Mouse (Mus musculus) hindbrain, embryonic 10.5 days (tissue): ENCODE results near the gene Fcgrt. TPM values are rescaled to one million over a fixed set of nuclear protein-coding genes. Genes with fewer than 3 reads are reported as not detected.

Source experiments
- DNase-seq: peaks from one replicate; pipeline ENCODE4 v3.0.0-alpha.2; 2017; ENCODE audit warnings: low spot score
- H3K27ac ChIP-seq: fragments of 300-500 bp; sonication (generic); 2 replicates; pipeline ENCODE4 v1.5.1; 2016; ENCODE audit warnings: mild to moderate bottlenecking, moderate library complexity
- H3K27me3 ChIP-seq: fragments of 300-500 bp; sonication (generic); 2 replicates; pipeline ENCODE4 v1.6.1; 2016; ENCODE audit warnings: mild to moderate bottlenecking; ENCODE audit not compliant: poor library complexity, insufficient read depth, severe bottlenecking
- H3K36me3 ChIP-seq: fragments of 300-500 bp; sonication (generic); 2 replicates; pipeline ENCODE4 v1.6.1; 2016; ENCODE audit warnings: mild to moderate bottlenecking, moderate library complexity
- H3K4me1 ChIP-seq: fragments of 300-500 bp; sonication (generic); replicated peaks from 2 replicates; pipeline ENCODE4 v1.6.1; 2016; ENCODE audit warnings: mild to moderate bottlenecking
- H3K4me3 ChIP-seq: fragments of 300-500 bp; sonication (generic); 2 replicates; pipeline ENCODE4 v1.5.1; 2016; ENCODE audit warnings: mild to moderate bottlenecking, moderate library complexity
- H3K9me3 ChIP-seq: fragments of 300-500 bp; sonication (generic); 2 replicates; pipeline ENCODE4 v1.6.1; 2016; ENCODE audit warnings: mild to moderate bottlenecking, moderate library complexity
- WGBS: fragments of 180-500 bp; shearing (Covaris S2); methylation state at CpG from one replicate; pipeline ENCODE4 v1.1.7; 2016; 5-methylcytosine and 5-hydroxymethylcytosine counted together
- polyA plus RNA-seq: library from polyadenylated mRNA; unstranded; fragments of >200 nt; fragmentation: Nextera tagmentation; extraction: Ambion mirVana; gene quantifications from 2 replicates; pipeline ENCODE4 v1.2.1, GENCODE M21; 2016

The Fcgrt gene
- polyA plus RNA-seq, 1 experiment from 2014 or later, result 13.1 TPM

- no peak for DNase-seq
- Histone ChIP-seq H3K27me3 (no peaks in the 10 kb centered on the region), H3K4me1 (peaks cover 12% of the 10 kb centered on the region; the same call in 1 of the 2 replicates), H3K36me3 (peaks cover 60% of the 10 kb centered on the region), H3K27ac (no peak overlapping the region), H3K9me3 (peaks cover 4% of the 10 kb centered on the region; the same call in 1 of the 2 replicates), H3K4me3 (no peak overlapping the region)
- 87% methylated on average over 22 of the region's 22 CpGs for WGBS
Observed at GRCm38 (mm10) chr7:45083300-45083890, 20.3 kb downstream of the Fcgrt start.

DNA sequence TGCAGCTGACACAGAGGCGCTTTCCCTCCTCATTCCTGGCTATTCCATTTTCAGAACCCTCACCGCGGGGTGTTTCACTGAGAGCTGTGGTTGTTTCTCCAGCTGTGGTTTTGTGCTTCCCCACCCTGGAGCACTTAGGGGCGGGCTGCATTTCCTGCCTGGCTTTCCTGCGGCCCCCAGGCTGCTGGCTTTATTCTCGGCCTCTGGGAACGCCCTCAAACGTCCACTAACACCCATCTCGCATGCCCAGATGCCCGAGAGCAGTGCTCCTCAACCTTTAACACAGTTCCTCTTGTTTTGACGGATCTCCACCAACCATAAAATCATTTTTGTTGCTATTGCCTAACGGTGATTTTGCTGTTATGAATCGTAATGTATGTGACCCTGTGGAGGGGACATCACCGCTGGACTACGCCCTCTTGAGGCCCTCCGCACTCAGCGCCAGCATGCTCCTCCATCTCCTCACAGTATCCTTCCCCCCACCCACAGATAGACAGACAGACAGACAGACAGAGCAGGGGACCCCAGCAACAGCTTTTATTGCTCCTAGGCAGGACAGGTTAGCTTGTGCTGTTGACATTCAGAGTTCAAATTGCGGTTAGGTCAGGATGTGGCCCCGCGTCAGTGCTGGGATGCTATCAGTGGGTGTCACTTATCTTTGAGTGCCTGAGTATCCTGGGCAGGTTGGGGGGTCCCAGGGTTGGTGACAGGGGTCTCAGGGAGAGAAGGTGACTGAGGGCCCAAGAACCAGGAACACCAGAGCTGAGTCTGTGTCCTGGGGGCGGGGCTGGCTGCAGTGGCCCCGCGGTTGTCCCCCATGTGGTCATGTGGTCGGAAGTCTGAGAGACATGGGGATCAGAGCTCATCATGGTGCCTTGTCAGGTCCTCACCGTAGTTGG lies 21.0 kb downstream of the Fcgrt start:
- Histone ChIP-seq H3K27ac (no peak overlapping the region), H3K9me3 (peaks cover 4% of the 10 kb centered on the region; the same call in 1 of the 2 replicates), H3K4me1 (peaks cover 12% of the 10 kb centered on the region; the same call in 1 of the 2 replicates), H3K36me3 (peaks cover 56% of the 10 kb centered on the region), H3K4me3 (0 out of 2 replicates have a peak overlapping the region, but pooled peaks have one; percentile 18), H3K27me3 (no peaks in the 10 kb centered on the region)
- 68% methylated on average over 25 of the region's 25 CpGs for WGBS
- no peak for DNase-seq

DNA sequence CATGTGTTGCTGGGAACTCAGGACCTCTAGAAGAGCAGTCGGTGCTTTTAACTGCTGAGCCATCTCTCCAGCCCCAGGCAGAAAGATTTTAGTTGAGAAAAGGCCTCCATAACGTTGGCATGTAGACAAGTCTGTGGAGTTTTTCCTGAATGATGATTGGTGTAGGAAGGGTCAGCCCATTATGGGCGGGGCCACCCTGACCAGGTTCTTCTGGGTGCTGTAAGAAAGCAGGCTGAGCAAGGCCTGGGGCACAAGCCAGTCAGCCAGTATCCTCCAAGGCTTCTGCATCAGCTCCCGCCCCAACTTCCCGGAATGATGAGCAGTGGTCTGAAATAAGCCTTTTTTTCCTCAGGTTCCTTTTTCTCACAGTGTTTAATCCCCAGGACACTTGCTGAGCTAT lies 22.6 kb downstream of the Fcgrt start:
- H3K27me3 ChIP-seq, result no peaks in the 10 kb centered on the region
- no peak overlapping the region for H3K4me3 ChIP-seq
- peaks cover 2% of the 10 kb centered on the region; the same call in 1 of the 2 replicates for H3K9me3 ChIP-seq
- H3K27ac ChIP-seq, result no peak overlapping the region
- no peak for DNase-seq
- peaks cover 56% of the 10 kb centered on the region for H3K36me3 ChIP-seq
- H3K4me1 ChIP-seq, result peaks cover 12% of the 10 kb centered on the region; the same call in 1 of the 2 replicates
- 45% methylated on average over 5 of the region's 5 CpGs for WGBS

DNA sequence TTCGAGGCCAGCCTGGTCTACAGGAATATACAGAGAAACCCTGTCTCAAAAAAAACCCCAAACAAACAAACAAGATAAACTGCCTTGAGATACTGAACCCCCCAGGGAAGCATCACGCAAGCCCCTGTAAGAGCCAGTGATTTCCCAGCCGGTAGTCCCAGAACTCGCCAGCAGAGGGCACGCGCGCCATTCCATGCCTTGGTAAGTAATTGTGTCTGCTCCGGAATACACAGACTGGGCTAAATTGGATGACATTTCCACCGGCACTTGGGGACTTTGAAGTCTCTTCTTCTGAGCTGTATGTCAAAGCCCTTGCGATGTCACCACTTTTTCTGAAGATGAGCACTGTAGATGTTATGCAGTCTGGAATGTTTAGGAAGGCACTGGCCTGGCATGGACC lies 23.8 kb downstream of the Fcgrt start:
- DNase-seq, result peak; percentile 90
- 1% methylated on average over 10 of the region's 10 CpGs for WGBS
- Histone ChIP-seq H3K36me3 (peaks cover 57% of the 10 kb centered on the region), H3K4me1 (peaks cover 12% of the 10 kb centered on the region; the same call in 1 of the 2 replicates), H3K4me3 (no peak overlapping the region), H3K9me3 (no peaks in the 10 kb centered on the region), H3K27ac (no peak overlapping the region), H3K27me3 (no peaks in the 10 kb centered on the region)

GRCm38 (mm10) chr7:45078513-45078912 lies 25.1 kb downstream of the Fcgrt start:
- Histone ChIP-seq H3K4me3 (no peak overlapping the region), H3K36me3 (peaks cover 58% of the 10 kb centered on the region)
- WGBS, result 41% methylated on average over 9 of the region's 9 CpGs

DNA sequence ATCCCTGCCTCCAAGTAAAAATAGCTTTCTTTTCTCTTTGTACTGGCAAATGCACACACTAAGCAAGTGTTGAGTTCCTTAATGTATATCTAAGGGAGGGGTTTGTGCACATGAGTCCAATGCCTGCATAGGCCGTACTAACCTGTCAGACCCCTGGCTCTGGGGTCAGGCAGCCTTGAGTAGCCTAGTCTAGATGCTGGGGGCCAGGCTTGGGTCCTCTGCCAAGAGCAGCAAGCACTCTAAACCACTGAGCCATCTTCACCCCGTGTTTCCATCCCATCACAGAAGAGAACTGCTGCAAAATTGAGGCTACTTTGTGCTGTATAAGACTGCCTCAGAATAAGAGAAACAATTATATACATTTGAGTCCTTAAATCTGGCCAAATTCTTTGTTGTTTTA lies 25.8 kb downstream of the Fcgrt start:
- no peaks in the 10 kb centered on the region for H3K27me3 ChIP-seq
- H3K9me3 ChIP-seq, result no peaks in the 10 kb centered on the region
- H3K36me3 ChIP-seq, result peaks cover 54% of the 10 kb centered on the region
- no peak overlapping the region for H3K27ac ChIP-seq
- peaks cover 7% of the 10 kb centered on the region; the same call in 1 of the 2 replicates for H3K4me1 ChIP-seq
- 93% methylated on average over 2 of the region's 2 CpGs for WGBS
- H3K4me3 ChIP-seq, result no peak overlapping the region
- DNase-seq, result no peak

More at GRCm38 (mm10) chr7:45078513-45078912, 25.1 kb downstream of the Fcgrt start:
- H3K4me1 ChIP-seq, result peaks cover 12% of the 10 kb centered on the region; the same call in 1 of the 2 replicates
- peak; percentile 74 for DNase-seq
- no peaks in the 10 kb centered on the region for H3K27me3 ChIP-seq
- no peaks in the 10 kb centered on the region for H3K9me3 ChIP-seq
- no peak overlapping the region for H3K27ac ChIP-seq

- 89% methylated on average over 14 of the region's 14 CpGs for WGBS
- H3K36me3 ChIP-seq, result peaks cover 49% of the 10 kb centered on the region
Observed at GRCm38 (mm10) chr7:45077322-45077721, 26.3 kb downstream of the Fcgrt start.

DNA sequence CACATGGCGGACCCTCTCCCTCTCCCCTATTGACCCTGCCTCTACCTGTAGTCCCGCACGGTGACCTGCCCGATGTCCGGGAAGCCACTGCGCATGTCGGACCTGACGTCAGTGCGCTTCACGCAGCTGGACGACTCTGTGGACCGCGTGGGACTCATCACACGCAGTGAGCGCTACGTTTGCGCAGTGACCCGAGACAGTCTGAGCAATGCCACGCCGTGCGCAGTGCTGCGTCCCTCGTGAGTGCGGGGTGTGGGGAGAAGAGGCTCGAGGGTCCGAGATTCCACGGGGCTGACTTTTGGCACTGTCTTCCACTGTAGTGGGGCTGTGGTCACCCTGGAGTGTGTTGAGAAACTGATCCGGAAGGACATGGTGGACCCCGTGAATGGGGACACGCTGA lies 27.1 kb downstream of the Fcgrt start:
- Histone ChIP-seq H3K27ac (no peak overlapping the region), H3K27me3 (no peaks in the 10 kb centered on the region), H3K4me1 (0 out of 2 replicates have a peak, but pooled peaks cover 4% of the 10 kb centered on the region), H3K4me3 (no peak overlapping the region), H3K36me3 (peaks cover 52% of the 10 kb centered on the region), H3K9me3 (no peaks in the 10 kb centered on the region)
- 90% methylated on average over 30 of the region's 30 CpGs for WGBS
- DNase-seq, result no peak

More at GRCm38 (mm10) chr7:45077322-45077721, 26.3 kb downstream of the Fcgrt start:
- Histone ChIP-seq H3K4me1 (0 out of 2 replicates have a peak, but pooled peaks cover 4% of the 10 kb centered on the region), H3K9me3 (no peaks in the 10 kb centered on the region), H3K27me3 (no peaks in the 10 kb centered on the region), H3K4me3 (no peak overlapping the region), H3K27ac (no peak overlapping the region)
- DNase-seq, result no peak

- 90% methylated on average over 4 of the region's 4 CpGs for WGBS
- DNase-seq, result no peak
- no peak overlapping the region for H3K4me3 ChIP-seq
- 0 out of 2 replicates have a peak, but pooled peaks cover 4% of the 10 kb centered on the region for H3K4me1 ChIP-seq
- no peaks in the 10 kb centered on the region for H3K27me3 ChIP-seq
- H3K36me3 ChIP-seq, result peaks cover 52% of the 10 kb centered on the region
- H3K9me3 ChIP-seq, result no peaks in the 10 kb centered on the region
- no peak overlapping the region for H3K27ac ChIP-seq
Observed at GRCm38 (mm10) chr7:45075405-45075804, 28.2 kb downstream of the Fcgrt start.

GRCm38 (mm10) chr7:45073949-45074348 lies 29.7 kb downstream of the Fcgrt start:
- Histone ChIP-seq H3K27ac (no peak overlapping the region), H3K4me1 (no peaks in the 10 kb centered on the region), H3K36me3 (peaks cover 52% of the 10 kb centered on the region), H3K9me3 (no peaks in the 10 kb centered on the region), H3K27me3 (no peaks in the 10 kb centered on the region), H3K4me3 (no peak overlapping the region)
- DNase-seq, result no peak
- 88% methylated on average over 12 of the region's 12 CpGs for WGBS

GRCm38 (mm10) chr7:45073171-45073707 lies 30.4 kb downstream of the Fcgrt start:
- no peaks in the 10 kb centered on the region for H3K27me3 ChIP-seq
- no peak overlapping the region for H3K4me3 ChIP-seq
- no peak overlapping the region for H3K27ac ChIP-seq
- H3K4me1 ChIP-seq, result no peaks in the 10 kb centered on the region
- WGBS, result 79% methylated on average over 7 of the region's 7 CpGs
- no peak for DNase-seq
- peaks cover 52% of the 10 kb centered on the region for H3K36me3 ChIP-seq
- H3K9me3 ChIP-seq, result no peaks in the 10 kb centered on the region

GRCm38 (mm10) chr7:45072230-45072629 lies 31.4 kb downstream of the Fcgrt start:
- peaks cover 44% of the 10 kb centered on the region for H3K36me3 ChIP-seq
- H3K4me1 ChIP-seq, result no peaks in the 10 kb centered on the region
- no peak overlapping the region for H3K27ac ChIP-seq
- no peaks in the 10 kb centered on the region for H3K27me3 ChIP-seq
- 72% methylated on average over 2 of the region's 2 CpGs for WGBS
- no peak overlapping the region for H3K4me3 ChIP-seq
- DNase-seq, result no peak
- H3K9me3 ChIP-seq, result no peaks in the 10 kb centered on the region
